Mouse (Mus musculus) hindbrain, embryonic 14.5 days (tissue): ENCODE measurements around the gene C1qtnf12. TPM values are rescaled to one million over a fixed set of nuclear protein-coding genes. Genes with fewer than 3 reads are reported as not detected.

Experiments used
- ATAC-seq: fragments of 200-750 bp; cut with Nextera tagmentation; 2 replicates; pipeline ENCODE4 v1.8.0; 2017; ENCODE audit warnings: moderate number of reproducible peaks, mild to moderate bottlenecking, moderate TSS enrichment, moderate library complexity; ENCODE audit not compliant: low FRiP score
- DNase-seq: peaks from one replicate; pipeline ENCODE4 v3.0.0-alpha.2; 2015; ENCODE audit warnings: low spot score
- H3K27ac ChIP-seq: fragments of 300-500 bp; sonication (generic); 2 replicates; pipeline ENCODE4 v1.5.1; 2014; ENCODE audit warnings: mild to moderate bottlenecking, moderate library complexity
- H3K27me3 ChIP-seq: fragments of 300-500 bp; sonication (generic); 2 replicates; pipeline ENCODE4 v1.6.1; 2014; ENCODE audit warnings: mild to moderate bottlenecking, low read length, mixed read lengths; ENCODE audit not compliant: control insufficient read depth, insufficient read depth
- H3K36me3 ChIP-seq: fragments of 300-500 bp; sonication (generic); replicated peaks from 2 replicates; pipeline ENCODE4 v1.6.1; 2014; ENCODE audit not compliant: control insufficient read depth, insufficient read depth
- H3K4me1 ChIP-seq: fragments of 300-500 bp; sonication (generic); replicated peaks from 2 replicates; pipeline ENCODE4 v1.6.1; 2014; ENCODE audit warnings: antibody characterized with exemption, low read length, mixed read lengths; ENCODE audit not compliant: control insufficient read depth, insufficient read depth
- H3K4me2 ChIP-seq: fragments of 300-500 bp; sonication (generic); replicated peaks from 2 replicates; pipeline ENCODE4 v1.6.1; 2014; ENCODE audit warnings: mild to moderate bottlenecking, moderate library complexity
- H3K4me3 ChIP-seq: fragments of 300-500 bp; sonication (generic); replicated peaks from 2 replicates; pipeline ENCODE4 v1.5.1; 2014; ENCODE audit warnings: mild to moderate bottlenecking, low read length
- H3K9ac ChIP-seq: fragments of 300-500 bp; sonication (generic); 2 replicates; pipeline ENCODE4 v1.6.1; 2014
- H3K9me3 ChIP-seq: fragments of 300-500 bp; sonication (generic); 2 replicates; pipeline ENCODE4 v1.6.1; 2016; ENCODE audit warnings: low read length; ENCODE audit not compliant: control insufficient read depth
- WGBS: fragments of 180-500 bp; shearing (Covaris S2); extraction: QIAGEN DNeasy Blood & Tissue Kit; methylation state at CpG from one replicate; pipeline ENCODE4 v1.1.7; 2014; 5-methylcytosine and 5-hydroxymethylcytosine counted together
- polyA plus RNA-seq: library from polyadenylated mRNA; unstranded; fragments of >200 nt; fragmentation: Nextera tagmentation; extraction: Ambion mirVana; gene quantifications from 2 replicates; pipeline ENCODE4 v1.2.1, GENCODE M21; 2014

Gene C1qtnf12
- 11.2 and 13.5 TPM in 2 replicates for polyA plus RNA-seq

DNA sequence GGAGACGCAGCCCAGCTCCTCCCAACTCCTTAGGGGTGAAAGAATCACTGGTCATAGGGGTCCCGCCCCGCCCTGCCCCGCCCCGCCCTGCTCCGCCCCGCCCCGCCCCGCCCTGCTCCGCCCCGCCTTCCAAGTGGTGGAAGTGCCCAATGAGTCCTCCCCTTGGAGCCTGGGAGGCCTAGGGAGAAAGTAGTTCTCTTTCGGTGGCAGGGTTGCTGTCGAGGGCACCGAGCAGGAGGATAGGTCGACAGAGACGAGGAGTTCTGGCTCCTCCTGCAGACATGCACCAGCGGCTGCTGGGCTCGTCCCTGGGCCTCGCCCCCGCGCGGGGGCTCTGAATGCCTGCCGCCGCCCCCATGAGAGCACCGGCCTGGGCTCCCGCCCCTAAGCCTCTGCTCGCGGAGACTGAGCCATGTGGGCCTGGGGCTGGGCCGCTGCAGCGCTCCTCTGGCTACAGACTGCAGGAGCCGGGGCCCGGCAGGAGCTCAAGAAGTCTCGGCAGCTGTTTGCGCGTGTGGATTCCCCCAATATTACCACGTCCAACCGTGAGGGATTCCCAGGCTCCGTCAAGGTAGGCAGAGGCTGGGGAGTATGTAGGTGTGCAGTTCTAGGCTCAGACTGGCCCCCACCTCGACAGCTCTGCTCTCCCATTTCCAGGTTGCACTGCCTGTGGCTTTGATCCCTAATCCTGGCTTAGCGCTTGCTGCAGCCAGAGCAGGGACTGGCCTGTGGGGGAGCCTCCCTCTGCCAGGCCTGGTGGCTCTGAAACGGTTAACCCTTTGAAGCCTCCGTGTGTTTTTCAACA, at the start of gene C1qtnf12:
TSS of gene C1qtnf12 (plus strand) at position 152 of the 805 bp plus-strand sequence.
- peak; percentile 52 for ATAC-seq

DNA sequence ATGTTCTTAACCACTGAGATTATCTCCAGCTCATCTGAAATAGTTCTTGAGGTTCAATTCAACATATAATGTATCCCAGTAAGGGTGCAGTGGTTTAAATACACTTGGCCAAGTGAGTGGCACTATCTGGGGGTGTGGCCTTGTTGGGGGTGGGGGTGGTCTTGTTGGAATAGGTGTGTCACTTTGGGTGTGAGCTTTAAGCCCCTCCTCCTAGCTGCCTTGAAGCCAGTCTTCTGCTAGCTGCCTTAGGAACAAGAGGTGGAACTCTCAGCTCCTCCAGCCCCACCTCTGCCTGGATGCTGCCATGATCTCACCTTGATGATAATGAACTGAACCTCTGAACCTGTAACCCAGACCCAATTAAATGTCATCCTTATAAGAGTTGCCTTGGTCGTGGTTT, 30.1 kb upstream of the C1qtnf12 start:
- no peak for ATAC-seq
- no peak overlapping the region for H3K27ac ChIP-seq
- H3K9ac ChIP-seq, result no peak overlapping the region
- no peak overlapping the region for H3K4me3 ChIP-seq
- H3K36me3 ChIP-seq, result no peaks in the 10 kb centered on the region
- H3K4me2 ChIP-seq, result no peak overlapping the region
- no peaks in the 10 kb centered on the region for H3K27me3 ChIP-seq
- H3K9me3 ChIP-seq, result no peaks in the 10 kb centered on the region
- no peak for DNase-seq
- no peaks in the 10 kb centered on the region for H3K4me1 ChIP-seq
- 84% methylated on average over 1 of the region's 1 CpGs for WGBS

More for the DNA sequence above, at the start of gene C1qtnf12:
- peak within 1 kb of the TSS; percentile 61 for H3K4me2 ChIP-seq
- H3K9me3 ChIP-seq, result no peaks in the 10 kb centered on the region
- peaks cover 3% of the 10 kb centered on the region; the same call in 1 of the 2 replicates for H3K4me1 ChIP-seq
- peak within 1 kb of the TSS; percentile 59 for H3K9ac ChIP-seq
- no peak for DNase-seq
- no peak within 1 kb of the TSS for H3K27ac ChIP-seq
- WGBS, result 1% methylated on average over 42 of the region's 42 CpGs
- peak within 1 kb of the TSS; percentile 30 for H3K4me3 ChIP-seq
- H3K36me3 ChIP-seq, result peaks cover 47% of the 10 kb centered on the region
- H3K27me3 ChIP-seq, result no peaks in the 10 kb centered on the region

- peak overlapping the region; percentile 98 for H3K4me2 ChIP-seq
- no peaks in the 10 kb centered on the region for H3K9me3 ChIP-seq
- H3K9ac ChIP-seq, result peak overlapping the region; percentile 91
- H3K27me3 ChIP-seq, result no peaks in the 10 kb centered on the region
- peak overlapping the region; percentile 94 for H3K4me3 ChIP-seq
- peaks cover 19% of the 10 kb centered on the region for H3K4me1 ChIP-seq
- H3K27ac ChIP-seq, result peak overlapping the region; percentile 83
- 2% methylated on average over 17 of the region's 17 CpGs for WGBS
- DNase-seq (no peak), ATAC-seq (peak; percentile 63; the same call in 1 of the 2 replicates)
- H3K36me3 ChIP-seq, result peaks cover 17% of the 10 kb centered on the region
These were observed 19.1 kb upstream of the C1qtnf12 start for GRCm38 (mm10) chr4:155943049-155943452.

- no peaks in the 10 kb centered on the region for H3K9me3 ChIP-seq
- H3K27me3 ChIP-seq, result no peaks in the 10 kb centered on the region
- peak within 1 kb of the TSS; percentile 91 for H3K9ac ChIP-seq
- under 1% methylated on average over 82 of the region's 85 CpGs for WGBS
- H3K36me3 ChIP-seq, result peaks cover 22% of the 10 kb centered on the region
- ATAC-seq (peak; percentile 97), DNase-seq (peak; percentile 98)
- H3K27ac ChIP-seq, result peak within 1 kb of the TSS; percentile 83
- peak within 1 kb of the TSS; percentile 94 for H3K4me3 ChIP-seq
- peak within 1 kb of the TSS; percentile 98 for H3K4me2 ChIP-seq
- peaks cover 19% of the 10 kb centered on the region for H3K4me1 ChIP-seq
These were observed 18.4 kb upstream of the C1qtnf12 start, which contains the start of gene Ube2j2 for GRCm38 (mm10) chr4:155943534-155944249. TSS of gene Ube2j2 (plus strand) at chr4:155943831.

GRCm38 (mm10) chr4:155944271-155944670, 17.8 kb upstream of the C1qtnf12 start:
- no peak for DNase-seq
- peak overlapping the region; percentile 94 for H3K4me3 ChIP-seq
- no peaks in the 10 kb centered on the region for H3K9me3 ChIP-seq
- H3K36me3 ChIP-seq, result peaks cover 27% of the 10 kb centered on the region
- 1% methylated on average over 17 of the region's 17 CpGs for WGBS
- H3K27ac ChIP-seq, result 0 out of 2 replicates have a peak overlapping the region, but pooled peaks have one; percentile 83
- H3K27me3 ChIP-seq, result no peaks in the 10 kb centered on the region
- H3K9ac ChIP-seq, result peak overlapping the region; percentile 91
- peak overlapping the region; percentile 98 for H3K4me2 ChIP-seq
- no peak for ATAC-seq
- peaks cover 19% of the 10 kb centered on the region for H3K4me1 ChIP-seq

- no peak overlapping the region for H3K9ac ChIP-seq
- no peak overlapping the region for H3K4me3 ChIP-seq
- H3K9me3 ChIP-seq, result no peaks in the 10 kb centered on the region
- H3K4me1 ChIP-seq, result peaks cover 19% of the 10 kb centered on the region
- no peak overlapping the region for H3K4me2 ChIP-seq
- ATAC-seq (no peak), DNase-seq (no peak)
- no peaks in the 10 kb centered on the region for H3K27me3 ChIP-seq
- no peak overlapping the region for H3K27ac ChIP-seq
- H3K36me3 ChIP-seq, result peaks cover 54% of the 10 kb centered on the region
These were observed 15.0 kb upstream of the C1qtnf12 start for GRCm38 (mm10) chr4:155947094-155947493.

DNA sequence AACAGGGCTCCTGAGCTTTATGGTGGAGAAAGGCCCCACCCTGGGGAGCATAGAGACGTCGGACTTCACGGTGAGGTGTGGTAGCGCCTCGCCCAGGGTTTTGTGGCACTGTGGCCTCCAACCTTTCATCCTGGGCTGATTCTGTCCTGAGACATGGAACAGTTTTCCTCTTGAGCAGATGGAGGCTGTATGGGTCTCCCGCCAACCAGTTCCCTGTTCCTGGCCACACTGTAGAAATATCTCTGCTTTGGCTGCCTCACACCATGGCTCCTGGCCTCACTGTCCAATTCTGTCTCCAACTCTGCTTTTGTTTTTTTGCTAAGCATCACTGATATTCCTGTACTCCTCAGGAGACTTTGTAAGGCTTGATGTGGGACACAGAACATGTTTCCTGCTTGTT, 6.6 kb upstream of the C1qtnf12 start:
- 97% methylated on average over 6 of the region's 6 CpGs for WGBS
- Histone ChIP-seq H3K27ac (no peak overlapping the region), H3K27me3 (no peaks in the 10 kb centered on the region), H3K4me1 (no peaks in the 10 kb centered on the region), H3K9me3 (no peaks in the 10 kb centered on the region), H3K36me3 (peaks cover 81% of the 10 kb centered on the region), H3K9ac (no peak overlapping the region), H3K4me3 (no peak overlapping the region), H3K4me2 (no peak overlapping the region)
- ATAC-seq, result no peak
- no peak for DNase-seq

DNA sequence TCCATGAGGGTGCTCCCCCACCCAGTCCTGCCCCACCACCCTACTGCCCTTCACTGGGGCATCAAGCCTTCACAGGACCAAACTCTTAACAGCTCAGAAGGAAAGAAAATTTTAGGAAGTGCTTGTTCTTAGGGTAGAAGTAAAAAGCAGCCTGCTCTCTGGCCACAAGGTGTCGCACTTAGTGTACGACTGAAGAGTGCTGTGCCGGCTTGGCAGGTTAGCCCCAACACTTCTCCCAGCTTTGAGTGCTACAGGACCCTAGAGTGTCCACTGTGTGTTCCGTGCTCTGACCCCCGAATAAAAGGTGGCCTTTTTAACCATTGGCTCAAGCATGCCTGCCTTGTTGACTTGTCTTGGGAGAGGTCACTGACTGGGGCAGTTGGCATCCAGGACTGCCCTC, 2.8 kb upstream of the C1qtnf12 start:
- no peak overlapping the region for H3K9ac ChIP-seq
- peak; percentile 84 for DNase-seq
- no peaks in the 10 kb centered on the region for H3K9me3 ChIP-seq
- peak; percentile 71; the same call in 1 of the 2 replicates for ATAC-seq
- H3K4me2 ChIP-seq, result no peak overlapping the region
- no peaks in the 10 kb centered on the region for H3K27me3 ChIP-seq
- no peak overlapping the region for H3K4me3 ChIP-seq
- no peak overlapping the region for H3K27ac ChIP-seq
- peaks cover 51% of the 10 kb centered on the region for H3K36me3 ChIP-seq
- peaks cover 3% of the 10 kb centered on the region; the same call in 1 of the 2 replicates for H3K4me1 ChIP-seq
- WGBS, result 6% methylated on average over 5 of the region's 5 CpGs

DNA sequence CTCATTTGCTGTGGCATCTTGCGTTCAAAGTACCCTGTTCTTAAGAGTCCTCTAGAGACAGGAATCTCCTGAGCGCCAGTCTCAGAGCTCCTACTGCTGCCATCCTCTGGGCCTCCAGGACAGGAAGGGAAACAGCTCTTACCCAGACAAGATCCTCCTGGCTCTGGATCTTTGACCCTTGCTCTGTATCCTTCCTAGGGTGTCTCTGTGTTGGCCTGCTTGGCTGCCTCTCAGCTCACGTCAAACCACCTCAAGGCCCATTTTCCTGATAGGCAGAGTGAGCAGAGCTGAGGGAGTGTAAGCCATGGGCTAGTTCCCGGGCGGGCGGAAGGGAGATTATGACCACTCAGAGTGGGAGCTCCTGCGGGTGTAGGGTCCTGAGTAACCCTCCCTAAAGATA, 988 bp downstream of the C1qtnf12 start:
- Histone ChIP-seq H3K4me2 (peak overlapping the region; percentile 61), H3K4me3 (no peak overlapping the region), H3K4me1 (peaks cover 3% of the 10 kb centered on the region; the same call in 1 of the 2 replicates), H3K27me3 (no peaks in the 10 kb centered on the region), H3K9me3 (no peaks in the 10 kb centered on the region), H3K36me3 (peaks cover 40% of the 10 kb centered on the region), H3K27ac (no peak overlapping the region), H3K9ac (peak overlapping the region; percentile 59; the same call in 1 of the 2 replicates)
- no peak for ATAC-seq
- WGBS, result 60% methylated on average over 7 of the region's 7 CpGs
- no peak for DNase-seq
